Mouse (Mus musculus): ENCODE measurements at regions not wholly inside any gene's neighbourhood (a gene's known extent, or its start where the extent isn't known, plus 50 kb on each side); places are given as distances from the start of the nearest gene placed in this dataset.
"Not testable (repeated sequence)": the region's sequence is repeated elsewhere in the genome, so short reads cannot be mapped to it uniquely, and the experiment has no call there.

GRCm38 (mm10) chr17:91466822-91467221 is 374.0 kb upstream of the Nrxn1 start:
- no peak for ATAC-seq (replicated peaks; ENCODE audit: poor library complexity, severe bottlenecking)

GRCm38 (mm10) chr17:91451711-91452110 is 358.8 kb upstream of the Nrxn1 start:
- ATAC-seq (replicated peaks; ENCODE audit: poor library complexity, severe bottlenecking): no peak

GRCm38 (mm10) chr17:91431780-91432720 is 339.2 kb upstream of the Nrxn1 start:
- ATAC-seq (replicated peaks; ENCODE audit: poor library complexity, severe bottlenecking): not testable (repeated sequence)

- no peak for ATAC-seq (replicated peaks; ENCODE audit: poor library complexity, severe bottlenecking)
These were observed 337.5 kb upstream of the Nrxn1 start for GRCm38 (mm10) chr17:91430351-91430750.

- no peak for ATAC-seq (replicated peaks; ENCODE audit: poor library complexity, severe bottlenecking)
These were observed 332.2 kb upstream of the Nrxn1 start for GRCm38 (mm10) chr17:91425120-91425519.

GRCm38 (mm10) chr17:91418582-91418981 is 325.7 kb upstream of the Nrxn1 start:
- ATAC-seq (replicated peaks; ENCODE audit: poor library complexity, severe bottlenecking): no peak

GRCm38 (mm10) chr17:91390969-91391764 is 298.3 kb upstream of the Nrxn1 start:
- no peak for ATAC-seq (replicated peaks; ENCODE audit: poor library complexity, severe bottlenecking)

- ATAC-seq (replicated peaks; ENCODE audit: poor library complexity, severe bottlenecking): not testable (repeated sequence)
These were observed 297.2 kb upstream of the Nrxn1 start for GRCm38 (mm10) chr17:91389937-91390623.

GRCm38 (mm10) chr17:91388521-91388920 is 295.6 kb upstream of the Nrxn1 start:
- ATAC-seq (replicated peaks; ENCODE audit: poor library complexity, severe bottlenecking): no peak

- no peak for ATAC-seq (replicated peaks; ENCODE audit: poor library complexity, severe bottlenecking)
These were observed 295.2 kb upstream of the Nrxn1 start for GRCm38 (mm10) chr17:91388039-91388438.

GRCm38 (mm10) chr17:91385949-91386348 is 293.1 kb upstream of the Nrxn1 start:
- no peak for ATAC-seq (replicated peaks; ENCODE audit: poor library complexity, severe bottlenecking)

GRCm38 (mm10) chr17:91368156-91368555 is 275.3 kb upstream of the Nrxn1 start:
- no peak for ATAC-seq (replicated peaks; ENCODE audit: poor library complexity, severe bottlenecking)

GRCm38 (mm10) chr17:91361261-91361660 is 268.4 kb upstream of the Nrxn1 start:
- no peak for ATAC-seq (replicated peaks; ENCODE audit: poor library complexity, severe bottlenecking)

- ATAC-seq (replicated peaks; ENCODE audit: poor library complexity, severe bottlenecking): no peak
These were observed 259.2 kb upstream of the Nrxn1 start for GRCm38 (mm10) chr17:91352107-91352506.

- no peak for ATAC-seq (replicated peaks; ENCODE audit: poor library complexity, severe bottlenecking)
These were observed 244.0 kb upstream of the Nrxn1 start for GRCm38 (mm10) chr17:91336882-91337281.

GRCm38 (mm10) chr17:91333790-91334189 is 240.9 kb upstream of the Nrxn1 start:
- no peak for ATAC-seq (replicated peaks; ENCODE audit: poor library complexity, severe bottlenecking)

- ATAC-seq (replicated peaks; ENCODE audit: poor library complexity, severe bottlenecking): no peak
These were observed 240.3 kb upstream of the Nrxn1 start for GRCm38 (mm10) chr17:91333202-91333601.

- ATAC-seq (replicated peaks; ENCODE audit: poor library complexity, severe bottlenecking): no peak
These were observed 231.5 kb upstream of the Nrxn1 start for GRCm38 (mm10) chr17:91324377-91324776.

- no peak for ATAC-seq (replicated peaks; ENCODE audit: poor library complexity, severe bottlenecking)
These were observed 194.0 kb upstream of the Nrxn1 start for GRCm38 (mm10) chr17:91286875-91287274.

GRCm38 (mm10) chr17:91274378-91274777 is 181.5 kb upstream of the Nrxn1 start:
- no peak for ATAC-seq (replicated peaks; ENCODE audit: poor library complexity, severe bottlenecking)

- no peak for ATAC-seq (replicated peaks; ENCODE audit: poor library complexity, severe bottlenecking)
These were observed 145.8 kb upstream of the Nrxn1 start for GRCm38 (mm10) chr17:91238719-91239118.
